Mouse (Mus musculus) small intestine, adult 2 months (tissue): ENCODE results near the gene Map4.

Experiments
- CTCF ChIP-seq: fragments of 200-500 bp; IDR thresholded peaks from 2 replicates; pipeline ENCODE4 v1.5.1; 2012; ENCODE audit warnings: low read depth, mild to moderate bottlenecking, control low read depth, inconsistent platforms, low read length, moderate library complexity, mixed read lengths; ENCODE audit not compliant: insufficient replicate concordance, insufficient read length; ENCODE audit errors: extremely low read depth
- POLR2A ChIP-seq: fragments of 200-500 bp; IDR thresholded peaks from 2 replicates; pipeline ENCODE4 v1.6.1; 2012; ENCODE audit warnings: low read depth, mild to moderate bottlenecking, control low read depth, inconsistent platforms, low read length, moderate library complexity

- TF ChIP-seq CTCF = no peak
- no peak for TF ChIP-seq POLR2A
Measured at GRCm38 (mm10) chr9:109907300-109907699, 24.0 kb upstream of the Map4 start.
